Mouse (Mus musculus) heart, postnatal 0 days (tissue): ENCODE measurements at regions not wholly inside any gene's neighbourhood (a gene's known extent, or its start where the extent isn't known, plus 50 kb on each side); places are given as distances from the start of the nearest gene placed in this dataset.

Experiments
- CTCF ChIP-seq: IDR thresholded peaks from 2 replicates; pipeline ENCODE4 v1.5.1; 2016; ENCODE audit warnings: antibody characterized with exemption, control low read depth, low read depth
- EP300 ChIP-seq: IDR thresholded peaks from 2 replicates; pipeline ENCODE4 v1.6.1; 2016; ENCODE audit warnings: antibody characterized with exemption, low read depth

- TF ChIP-seq CTCF (no peak), EP300 (no peak)
Observed at GRCm38 (mm10) chr5:54185662-54186061, 187.4 kb downstream of the Stim2 start.
